Mouse (Mus musculus): ENCODE data around the gene Zfp804b.

GRCm38 (mm10) chr5:6881396-6881795 lies 463.2 kb downstream of the Zfp804b start:
- TF ChIP-seq CTCF (IDR thresholded peaks at IDR 0.05; ENCODE audit: low read depth) (no peak), EP300 (IDR thresholded peaks at IDR 0.05; ENCODE audit: low read depth) (no peak)
